Mouse (Mus musculus) CH12.LX (cell line): ENCODE measurements around the gene Klf14. TPM values are rescaled to one million over a fixed set of nuclear protein-coding genes. Genes with fewer than 3 reads are reported as not detected.

Source experiments
- DNase-seq: peaks from one replicate; pipeline ENCODE4 v3.0.0-alpha.2; 2013; ENCODE audit errors: extremely low read depth
- H3K27ac ChIP-seq: 2 replicates; pipeline ENCODE4 v1.5.1; 2012; ENCODE audit warnings: low read depth, mild to moderate bottlenecking, control low read depth, moderate library complexity; ENCODE audit not compliant: insufficient read depth
- H3K27me3 ChIP-seq: replicated peaks from 2 replicates; pipeline ENCODE3; 2012; ENCODE audit warnings: inconsistent platforms
- H3K36me3 ChIP-seq, 2 experiments: replicated peaks in 1 of 2; 2 replicates each; pipeline versions ENCODE3 to v1.6.1; 2012; ENCODE audit warnings: inconsistent platforms in 1 of 2, low read length in 1 of 2, mild to moderate bottlenecking in 1 of 2, mixed read lengths in 1 of 2, moderate library complexity in 1 of 2; ENCODE audit not compliant: control insufficient read depth in 1 of 2, insufficient read depth in 1 of 2
- H3K4me1 ChIP-seq, 2 experiments: 2 replicates each; pipeline ENCODE4 v1.6.1; 2012; ENCODE audit warnings: inconsistent platforms in 1 of 2, moderate library complexity in 1 of 2; ENCODE audit not compliant: insufficient read depth in 2 of 2, control insufficient read depth in 1 of 2
- H3K4me2 ChIP-seq: 2 replicates; pipeline ENCODE4 v1.6.1; 2012; ENCODE audit warnings: low read depth, mild to moderate bottlenecking, control low read depth; ENCODE audit not compliant: poor library complexity, insufficient read depth, severe bottlenecking
- H3K4me3 ChIP-seq, 3 experiments: fragments of 150-350 bp in 1 of 3; sonication (generic) in 1 of 3; replicated peaks in 1 of 3; 2 replicates each; pipeline versions ENCODE3 to v1.5.1; 2011 to 2012; ENCODE audit warnings: low read depth in 2 of 3, low read length in 2 of 3, mild to moderate bottlenecking in 2 of 3, moderate library complexity in 2 of 3, control low read depth in 1 of 3, improper control_type of control experiment in 1 of 3, inconsistent platforms in 1 of 3, mixed read lengths in 1 of 3; ENCODE audit not compliant: poor library complexity in 1 of 3
- H3K79me2 ChIP-seq: replicated peaks from 2 replicates; pipeline ENCODE4 v1.6.1; 2012; ENCODE audit warnings: mild to moderate bottlenecking, moderate library complexity; ENCODE audit not compliant: control insufficient read depth, poor library complexity, insufficient read depth, severe bottlenecking; ENCODE audit errors: extremely low read depth
- H3K9ac ChIP-seq: 2 replicates; pipeline ENCODE4 v1.6.1; 2012; ENCODE audit warnings: low read depth, mild to moderate bottlenecking, control low read depth, moderate library complexity; ENCODE audit not compliant: insufficient read depth
- H3K9me3 ChIP-seq: replicated peaks from 2 replicates; pipeline ENCODE3; 2012; ENCODE audit warnings: low read length, inconsistent platforms, mixed read lengths
- CHD1 ChIP-seq: IDR thresholded peaks from 2 replicates; pipeline ENCODE4 v1.6.1; 2012; ENCODE audit warnings: low read depth, low read length, improper control_type of control experiment, inconsistent platforms
- CTCF ChIP-seq, 2 experiments: IDR thresholded peaks in 1 of 2; conservative IDR thresholded peaks in 1 of 2; 2 replicates each; pipeline ENCODE4 v1.5.1; 2011 to 2012; ENCODE audit warnings: low read depth in 2 of 2, low read length in 2 of 2, improper control_type of control experiment in 1 of 2, inconsistent platforms in 1 of 2, mild to moderate bottlenecking in 1 of 2, moderate library complexity in 1 of 2
- E2F4 ChIP-seq: IDR thresholded peaks from 2 replicates; pipeline ENCODE4 v1.6.1; 2011; ENCODE audit warnings: low read depth, low read length, improper control_type of control experiment; ENCODE audit not compliant: insufficient replicate concordance
- ELF1 ChIP-seq: IDR thresholded peaks from 2 replicates; pipeline ENCODE4 v1.6.1; 2014; ENCODE audit warnings: low read depth, mild to moderate bottlenecking, inconsistent platforms, low read length, improper control_type of control experiment
- ETS1 ChIP-seq: conservative IDR thresholded peaks from 2 replicates; pipeline ENCODE4 v1.6.1; 2012; ENCODE audit warnings: low read depth, mild to moderate bottlenecking, inconsistent platforms, low read length, improper control_type of control experiment, moderate library complexity
- GABPA ChIP-seq: IDR thresholded peaks from 2 replicates; pipeline ENCODE4 v1.6.1; 2012; ENCODE audit warnings: low read depth, low read length, improper control_type of control experiment, inconsistent platforms; ENCODE audit not compliant: insufficient replicate concordance
- HCFC1 ChIP-seq: IDR thresholded peaks from 2 replicates; pipeline ENCODE4 v1.6.1; 2012; ENCODE audit warnings: low read depth, mild to moderate bottlenecking, inconsistent platforms, low read length, improper control_type of control experiment
- IRF4 ChIP-seq: IDR thresholded peaks from 2 replicates; pipeline ENCODE4 v1.6.1; 2014; ENCODE audit warnings: low read depth, mild to moderate bottlenecking, inconsistent platforms, low read length, improper control_type of control experiment
- JUN ChIP-seq: IDR thresholded peaks from 2 replicates; pipeline ENCODE4 v1.6.1; 2011; ENCODE audit warnings: low read depth, mild to moderate bottlenecking, low read length, improper control_type of control experiment, moderate library complexity; ENCODE audit not compliant: insufficient read depth
- KAT2A ChIP-seq: IDR thresholded peaks from 2 replicates; pipeline ENCODE4 v1.6.1; 2012; ENCODE audit warnings: low read length, improper control_type of control experiment, inconsistent platforms; ENCODE audit not compliant: insufficient replicate concordance
- MAFK ChIP-seq: IDR thresholded peaks from 2 replicates; pipeline ENCODE4 v1.6.1; 2011; ENCODE audit warnings: low read length, improper control_type of control experiment; ENCODE audit not compliant: insufficient replicate concordance
- MAZ ChIP-seq: IDR thresholded peaks from 2 replicates; pipeline ENCODE4 v1.6.1; 2012; ENCODE audit warnings: low read depth, mild to moderate bottlenecking, inconsistent platforms, low read length, improper control_type of control experiment, moderate library complexity
- MXI1 ChIP-seq: IDR thresholded peaks from 2 replicates; pipeline ENCODE4 v1.6.1; 2011; ENCODE audit warnings: mild to moderate bottlenecking, low read depth, low read length, improper control_type of control experiment
- NRF1 ChIP-seq: IDR thresholded peaks from 2 replicates; pipeline ENCODE4 v1.6.1; 2014; ENCODE audit warnings: low read depth, mild to moderate bottlenecking, inconsistent platforms, low read length, improper control_type of control experiment, moderate library complexity
- PAX5 ChIP-seq: IDR thresholded peaks from 2 replicates; pipeline ENCODE4 v1.6.1; 2012; ENCODE audit warnings: low read length, inconsistent platforms, mixed read lengths
- POLR2A ChIP-seq: IDR thresholded peaks from 2 replicates; pipeline ENCODE4 v1.6.1; 2011; ENCODE audit warnings: low read depth, mild to moderate bottlenecking, improper control_type of control experiment, low read length
- RAD21 ChIP-seq: IDR thresholded peaks from 2 replicates; pipeline ENCODE4 v1.6.1; 2011; ENCODE audit warnings: low read depth, mild to moderate bottlenecking, low read length, improper control_type of control experiment, moderate library complexity
- SMC3 ChIP-seq: IDR thresholded peaks from 2 replicates; pipeline ENCODE4 v1.6.1; 2011; ENCODE audit warnings: low read depth, low read length, improper control_type of control experiment
- TBP ChIP-seq: conservative IDR thresholded peaks from 2 replicates; pipeline ENCODE4 v1.6.1; 2011; ENCODE audit warnings: low read depth, low read length, improper control_type of control experiment
- USF1 ChIP-seq: IDR thresholded peaks from 2 replicates; pipeline ENCODE4 v1.6.1; 2014; ENCODE audit warnings: low read depth, mild to moderate bottlenecking, inconsistent platforms, low read length, improper control_type of control experiment
- USF2 ChIP-seq: conservative IDR thresholded peaks from 2 replicates; pipeline ENCODE4 v1.6.1; 2011; ENCODE audit warnings: low read depth, low read length, improper control_type of control experiment
- ZC3H11A ChIP-seq: IDR thresholded peaks from 2 replicates; pipeline ENCODE4 v1.6.1; 2012; ENCODE audit warnings: low read depth, mild to moderate bottlenecking, inconsistent platforms, low read length, improper control_type of control experiment
- ZNF384 ChIP-seq: IDR thresholded peaks from 2 replicates; pipeline ENCODE4 v1.6.1; 2012; ENCODE audit warnings: low read depth, low read length, improper control_type of control experiment, inconsistent platforms
- dilution Hi-C: fragments of 300-500 bp; cut with MboI; formaldehyde crosslinking; loops from 2 replicates; pipeline ENCODE4 v1.14.3; 2020; ENCODE audit warnings: low sequenced_read_pairs; ENCODE audit not compliant: extremely low pct_unique_long_range_greater_than_20kb, extremely low pct_ligation_motif_present
- in situ Hi-C: fragments of 300-500 bp; cut with MboI; formaldehyde crosslinking; loops from 3 replicates; pipeline ENCODE4 v1.14.3; 2019; ENCODE audit warnings: low sequenced_read_pairs, low pct_ligation_motif_present, low pct_unique_long_range_greater_than_20kb, mixed read lengths
- polyA plus RNA-seq: library from polyadenylated mRNA; unstranded; fragments of >175 nt; gene quantifications from 2 replicates; pipeline ENCODE4 v1.2.1, GENCODE M21; 2012; ENCODE audit warnings: low read depth; ENCODE audit not compliant: insufficient read length
- total RNA-seq, 2 experiments: library from RNA; depleted of rRNA; stranded (reverse); fragments of 300-350 nt in 1 of 2; fragments of >200 nt in 1 of 2; gene quantifications; 2 replicates each; pipeline ENCODE4 v1.2.3; 2012 to 2014

Gene Klf14
- total RNA-seq (2012; rRNA removed) = not detected in 2 replicates
- total RNA-seq (2014; rRNA removed) = not detected in 2 replicates
- not detected in 2 replicates for polyA plus RNA-seq

GRCm38 (mm10) chr6:30958736-30959540 is at the start of gene Klf14:
Klf14 (minus strand) TSS chr6:30959078.
- Histone ChIP-seq H3K9me3 (peaks cover 10% of the 10 kb centered on the region), H3K4me1 (no peaks in the 10 kb centered on the region), H3K27ac (no peak within 1 kb of the TSS), H3K4me2 (no peak within 1 kb of the TSS), H3K27me3 (no peaks in the 10 kb centered on the region), H3K4me3 (no peak within 1 kb of the TSS), H3K36me3 (no peaks in the 10 kb centered on the region), H3K79me2 (no peaks in the 10 kb centered on the region), H3K9ac (no peak within 1 kb of the TSS)
- DNase-seq = no peak
- dilution Hi-C loops (no loop called here), in situ Hi-C loops (no loop called here)
- TF ChIP-seq TBP = no peak
- no peak for TF ChIP-seq GABPA
- TF ChIP-seq ELF1 = no peak
- no peak for TF ChIP-seq CHD1
- TF ChIP-seq USF2 = no peak
- TF ChIP-seq CTCF (conservative IDR thresholded peaks at IDR 0.05 in 1 of 2, IDR thresholded peaks at IDR 0.05 in 1 of 2; ENCODE audit: low read depth in 2 of 2, low read length in 2 of 2) = no peak
- TF ChIP-seq MAZ = no peak
- no peak for TF ChIP-seq ETS1
- no peak for TF ChIP-seq E2F4

DNA sequence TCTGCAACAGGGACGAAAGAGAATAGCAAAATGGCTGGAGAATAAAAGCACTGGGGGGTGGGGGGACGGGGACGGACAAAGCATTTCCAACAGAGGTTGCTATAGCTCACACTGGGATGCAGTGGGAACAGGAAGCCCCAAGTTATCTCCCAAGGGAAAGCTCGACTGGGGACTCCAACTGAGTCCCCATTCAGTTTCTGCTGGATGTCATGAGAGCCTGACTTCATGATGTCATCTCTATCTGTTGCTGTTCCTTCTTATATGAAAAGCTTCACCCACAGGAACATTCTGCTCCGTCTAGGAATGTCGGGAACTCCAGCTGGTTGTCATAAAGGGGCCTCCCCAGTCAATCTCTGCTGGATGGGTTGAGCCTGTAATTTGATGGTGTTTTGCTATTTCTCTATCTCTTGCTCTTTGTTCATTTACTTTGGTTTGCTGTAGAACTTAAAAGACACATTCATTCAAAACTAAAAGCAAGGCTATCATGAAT is 47.3 kb upstream of the Klf14 start:
- no peaks in the 10 kb centered on the region for H3K27me3 ChIP-seq
- in situ Hi-C loops (no loop called here), dilution Hi-C loops (no loop called here)
- no peaks in the 10 kb centered on the region for H3K79me2 ChIP-seq
- peaks cover 0 to 5% of the 10 kb centered on the region in 2 experiments; a peak in 3 of 4 replicates for H3K4me1 ChIP-seq
- peaks cover 8% of the 10 kb centered on the region for H3K9me3 ChIP-seq
- no peaks in the 10 kb centered on the region for H3K36me3 ChIP-seq
- no peak overlapping the region for H3K4me3 ChIP-seq
- no peak overlapping the region for H3K9ac ChIP-seq
- no peak overlapping the region for H3K27ac ChIP-seq
- no peak for DNase-seq
- H3K4me2 ChIP-seq = no peak overlapping the region
- TF ChIP-seq CHD1 (no peak), IRF4 (no peak), USF1 (no peak), MAFK (no peak), ETS1 (no peak), JUN (no peak), SMC3 (no peak), ZNF384 (no peak), RAD21 (no peak), HCFC1 (no peak), ZC3H11A (no peak), CTCF (conservative IDR thresholded peaks at IDR 0.05 in 1 of 2, IDR thresholded peaks at IDR 0.05 in 1 of 2; ENCODE audit: low read depth in 2 of 2, low read length in 2 of 2) (no peak), TBP (no peak), KAT2A (no peak), MXI1 (no peak), NRF1 (no peak), USF2 (no peak), PAX5 (no peak), ELF1 (no peak), POLR2A (no peak)
